7 mouse cellular contexts compared by ENCODE assay signal in genomic region chrX:73053860-73054563, GRCm38 (mm10). TPM values are rescaled to one million over a fixed set of nuclear protein-coding genes. Genes with fewer than 3 reads are reported as not detected.
DNase-seq lines count a peak whose midpoint lies in the region; ATAC-seq lines count a peak whose summit lies in the region.

No protein-coding gene starts in this region.

- H3K4me1 ChIP-seq in embryonic facial prominence, embryonic 11.5 days (ENCODE audit: control insufficient read depth, insufficient read depth, low read length) = no peaks in the 10 kb centered on the region
- H3K4me1 ChIP-seq in midbrain, embryonic 12.5 days = no peaks in the 10 kb centered on the region

- peak; percentile 94 for DNase-seq in adrenal gland, postnatal 14 days
- DNase-seq in embryonic facial prominence, embryonic 11.5 days (ENCODE audit: low spot score) = peak; percentile 91
- DNase-seq in heart, adult 11 months = peak; percentile 99
- DNase-seq in kidney, adult 11 months = peak; percentile 90
- peak; percentile 94 for DNase-seq in left cerebral cortex, postnatal 4 days
- peak; percentile 91 for DNase-seq in skeletal muscle tissue, adult 2 months (ENCODE audit: low read depth, low spot score)

- no peaks in the 10 kb centered on the region for H3K36me3 ChIP-seq in embryonic facial prominence, embryonic 11.5 days (replicated peaks; ENCODE audit: control insufficient read depth, insufficient read depth, low read depth, low read length)
- no peaks in the 10 kb centered on the region for H3K36me3 ChIP-seq in midbrain, embryonic 12.5 days

- H3K27me3 ChIP-seq in embryonic facial prominence, embryonic 11.5 days (ENCODE audit: control insufficient read depth, insufficient read depth, low read length) = no peaks in the 10 kb centered on the region
- H3K27me3 ChIP-seq in midbrain, embryonic 12.5 days = no peaks in the 10 kb centered on the region

- intact Hi-C loops in left cerebral cortex, postnatal 4 days (cut with DNase I) = loop anchor here (10.0 kb wide), 1 partner anchor 641 kb away; no protein-coding TSS in a partner anchor

- H3K9ac ChIP-seq in embryonic facial prominence, embryonic 11.5 days (replicated peaks; ENCODE audit: low read length) = no peak overlapping the region
- no peak overlapping the region for H3K9ac ChIP-seq in midbrain, embryonic 12.5 days (replicated peaks)

- no peaks in the 10 kb centered on the region for H3K9me3 ChIP-seq in embryonic facial prominence, embryonic 11.5 days (replicated peaks; ENCODE audit: control insufficient read depth, low read length)
- H3K9me3 ChIP-seq in midbrain, embryonic 12.5 days = no peaks in the 10 kb centered on the region

- H3K27ac ChIP-seq in embryonic facial prominence, embryonic 11.5 days (replicated peaks; ENCODE audit: low read depth, low read length) = no peak overlapping the region
- H3K27ac ChIP-seq in midbrain, embryonic 12.5 days (replicated peaks) = peak overlapping the region; percentile 39; the same call in 1 of the 2 replicates

- WGBS in embryonic facial prominence, embryonic 11.5 days = 12% methylated on average over 14 of the region's 14 CpGs
- 20% methylated on average over 14 of the region's 14 CpGs for WGBS in midbrain, embryonic 12.5 days

- H3K4me2 ChIP-seq in embryonic facial prominence, embryonic 11.5 days (ENCODE audit: low read depth, low read length) = no peak overlapping the region
- H3K4me2 ChIP-seq in midbrain, embryonic 12.5 days (replicated peaks) = 0 out of 2 replicates have a peak overlapping the region, but pooled peaks have one; percentile 15

- ATAC-seq in embryonic facial prominence, embryonic 11.5 days (replicated peaks; ENCODE audit: insufficient number of reproducible peaks, low FRiP score, low TSS enrichment, low read depth) = peak; percentile 90
- peak; percentile 96 for ATAC-seq in midbrain, embryonic 12.5 days (ENCODE audit: low FRiP score, low read depth)

- no peak overlapping the region for H3K4me3 ChIP-seq in embryonic facial prominence, embryonic 11.5 days (ENCODE audit: low read depth, low read length)
- no peak overlapping the region for H3K4me3 ChIP-seq in midbrain, embryonic 12.5 days

RNA-seq across cellular contexts. Expression of gene Pnma3, which starts 10.6 kb away (rescaled TPM):
- total RNA-seq in adrenal gland, postnatal 14 days (2021) = 0.11 and 0.38 TPM in 2 replicates
- polyA plus RNA-seq in embryonic facial prominence, embryonic 11.5 days (2014; fragmentation: Nextera tagmentation; extraction: Ambion mirVana) = 0.11 and 0.22 TPM in 2 replicates
- total RNA-seq in left cerebral cortex, postnatal 4 days (2021) = 10 to 100 TPM; 15.7 to 19.2 TPM
- 1.1 TPM in 2 replicates for polyA plus RNA-seq in midbrain, embryonic 12.5 days (2016; fragmentation: Nextera tagmentation; extraction: Ambion mirVana)

RNA-seq across cellular contexts. Expression of gene Pnma5, which starts 17.1 kb away (rescaled TPM):
- total RNA-seq in adrenal gland, postnatal 14 days (2021) = 0.15 and 0.38 TPM in 2 replicates
- 0.13 TPM in 1 of 2 replicates, not detected in the other for polyA plus RNA-seq in embryonic facial prominence, embryonic 11.5 days (2014; fragmentation: Nextera tagmentation; extraction: Ambion mirVana)
- total RNA-seq in left cerebral cortex, postnatal 4 days (2021) = under 1 TPM; 0.28 to 0.50 TPM
- polyA plus RNA-seq in midbrain, embryonic 12.5 days (2016; fragmentation: Nextera tagmentation; extraction: Ambion mirVana) = 0.14 TPM in 1 of 2 replicates, not detected in the other

RNA-seq across cellular contexts. Expression of gene Xlr4a, which starts 28.3 kb away (rescaled TPM):
- 1.0 and 3.1 TPM in 2 replicates for total RNA-seq in adrenal gland, postnatal 14 days (2021)
- polyA plus RNA-seq in embryonic facial prominence, embryonic 11.5 days (2014; fragmentation: Nextera tagmentation; extraction: Ambion mirVana) = 0.83 and 1.0 TPM in 2 replicates
- under 1 TPM; 0.54 to 0.56 TPM for total RNA-seq in left cerebral cortex, postnatal 4 days (2021)
- polyA plus RNA-seq in midbrain, embryonic 12.5 days (2016; fragmentation: Nextera tagmentation; extraction: Ambion mirVana) = 0.55 and 0.58 TPM in 2 replicates

RNA-seq across cellular contexts. Expression of gene Xlr3a, which starts 42.9 kb away (rescaled TPM):
- total RNA-seq in adrenal gland, postnatal 14 days (2021) = 1.0 and 2.9 TPM in 2 replicates
- polyA plus RNA-seq in embryonic facial prominence, embryonic 11.5 days (2014; fragmentation: Nextera tagmentation; extraction: Ambion mirVana) = 3.5 and 5.0 TPM in 2 replicates
- total RNA-seq in left cerebral cortex, postnatal 4 days (2021) = 1 to 10 TPM in 1 of 2 experiments, under 1 TPM in 1; 0.64 to 3.7 TPM
- polyA plus RNA-seq in midbrain, embryonic 12.5 days (2016; fragmentation: Nextera tagmentation; extraction: Ambion mirVana) = 3.5 and 4.0 TPM in 2 replicates

Comparison
In these comparisons a context has a peak if more than half of its experiments do, and no peak if none do; other contexts are left out.
1. RNA of gene Pnma3, which starts 10.6 kb away (total RNA-seq): 15.7 to 19.2 TPM in left cerebral cortex, postnatal 4 days; 0.11 to 0.38 TPM in adrenal gland, postnatal 14 days; every median in the first group is over 10 times any median in the second.
2. Peak in every context shown above with its lines, with median percentiles within 50 percentile points of each other: DNase-seq.